Mouse (Mus musculus): ENCODE results near the gene Gp1ba. TPM values are rescaled to one million over a fixed set of nuclear protein-coding genes. Genes with fewer than 3 reads are reported as not detected.

Gene Gp1ba
- total RNA-seq, 2 experiments from 2014 or later: not detected

DNA sequence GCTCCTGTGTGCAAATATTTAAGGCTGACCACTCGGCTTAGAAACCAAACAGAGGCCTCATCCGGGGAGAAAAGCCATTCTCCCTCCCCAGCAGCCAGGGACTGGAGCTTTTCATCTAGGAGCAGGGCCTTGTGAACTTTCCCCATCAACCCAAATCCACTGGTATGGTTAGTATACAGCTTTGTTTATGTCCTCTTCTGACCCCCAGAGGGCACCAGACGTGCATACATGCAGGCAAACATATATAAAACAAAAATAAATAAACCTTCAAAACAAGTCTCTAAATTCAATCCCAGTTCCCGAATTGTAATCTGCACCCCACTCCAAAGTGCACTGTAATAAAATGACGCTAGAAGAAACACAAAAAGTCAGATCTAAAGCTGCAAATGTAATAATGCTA lies 9.4 kb upstream of the Gp1ba start:
- no peak for DNase-seq

DNA sequence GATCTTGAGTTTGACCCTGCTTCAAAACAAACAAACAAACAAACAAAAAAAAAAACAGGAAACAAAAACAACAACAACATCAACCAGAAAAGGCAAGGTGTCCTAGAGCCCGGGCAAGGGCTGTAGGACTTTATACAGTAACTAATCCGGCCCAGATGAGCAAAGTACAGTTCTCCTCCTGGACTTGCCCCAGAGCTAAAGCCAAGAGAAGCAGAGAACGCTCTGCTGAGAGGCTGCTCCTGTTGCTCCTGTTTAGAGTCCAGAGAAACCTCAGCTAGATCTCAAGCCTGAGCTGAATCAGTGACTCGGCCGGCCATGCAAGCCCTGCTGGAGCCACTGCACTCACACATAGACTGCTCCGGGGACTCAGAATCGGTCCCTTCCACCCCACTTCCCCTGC lies 8.8 kb upstream of the Gp1ba start:
- DNase-seq: no peak

DNA sequence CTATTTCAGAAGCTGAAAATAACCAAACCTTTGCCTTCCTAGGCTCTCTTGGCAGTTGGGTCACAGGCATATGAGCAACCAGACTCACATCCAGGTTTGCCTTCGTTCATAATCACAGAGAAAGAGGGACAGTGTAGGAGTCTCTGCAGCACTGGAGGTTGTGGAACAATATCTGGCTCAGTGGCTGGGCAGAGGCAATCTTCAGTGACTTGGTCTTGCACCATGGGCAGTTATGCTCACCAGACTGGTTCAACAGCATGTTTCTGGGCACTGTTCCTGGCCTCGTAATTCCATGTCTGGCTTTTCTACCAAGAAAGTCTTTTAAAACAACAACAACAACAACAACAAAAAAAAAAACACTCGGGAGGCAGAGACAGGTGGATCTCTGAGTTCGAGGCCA lies 3.3 kb upstream of the Gp1ba start:
- no peak for DNase-seq

DNA sequence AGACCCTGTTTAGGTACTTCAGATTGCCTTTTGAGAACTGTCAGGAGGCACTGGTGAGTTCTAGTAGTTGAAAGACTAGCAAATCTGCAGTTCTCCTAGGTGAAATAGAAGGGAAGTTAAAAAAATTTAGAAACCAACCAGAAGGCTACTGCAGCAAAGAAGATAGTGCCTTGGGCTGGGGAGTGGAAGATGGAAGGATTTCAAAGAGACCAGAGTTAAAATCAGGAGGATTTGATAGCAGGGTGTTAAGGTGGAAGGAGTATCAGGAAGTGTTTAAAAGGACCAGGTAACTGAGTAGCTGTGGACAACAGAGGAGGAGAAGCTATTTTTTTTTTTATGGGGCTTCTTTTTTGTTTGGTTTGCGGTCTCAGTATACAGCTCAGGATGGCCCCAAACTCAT lies 1.2 kb upstream of the Gp1ba start:
- no peak for DNase-seq

DNA sequence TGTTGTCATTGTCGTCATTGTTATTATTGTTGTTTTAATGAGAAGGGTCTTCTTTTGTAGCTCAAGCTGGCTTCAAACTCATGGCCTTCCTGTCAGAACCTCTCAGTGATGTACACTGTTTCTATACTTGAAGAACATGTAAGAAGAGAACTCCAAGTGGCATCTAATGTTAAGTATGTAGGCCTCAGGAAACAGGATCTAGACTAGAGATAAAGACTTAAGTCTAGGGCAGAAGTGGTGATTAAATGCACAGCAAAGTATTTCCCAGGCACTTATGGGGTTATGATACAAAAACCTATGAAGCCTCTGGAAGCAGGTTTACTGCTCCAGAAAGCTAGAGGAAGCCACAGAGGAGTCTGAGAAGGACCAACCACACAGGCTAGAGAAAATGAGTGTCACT lies 629 bp upstream of the Gp1ba start:
- DNase-seq: no peak

DNA sequence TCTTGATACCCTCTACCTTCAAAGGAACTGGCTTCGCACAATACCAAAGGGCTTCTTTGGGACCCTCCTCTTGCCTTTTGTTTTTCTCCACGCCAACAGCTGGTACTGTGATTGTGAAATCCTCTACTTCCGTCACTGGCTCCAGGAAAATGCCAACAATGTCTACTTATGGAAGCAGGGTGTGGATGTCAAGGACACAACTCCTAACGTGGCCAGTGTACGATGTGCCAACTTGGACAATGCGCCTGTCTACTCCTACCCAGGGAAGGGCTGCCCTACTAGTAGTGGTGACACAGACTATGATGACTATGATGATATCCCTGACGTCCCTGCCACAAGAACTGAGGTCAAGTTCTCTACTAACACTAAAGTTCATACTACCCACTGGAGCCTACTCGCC lies 1.1 kb downstream of the Gp1ba start:
- DNase-seq: no peak

DNA sequence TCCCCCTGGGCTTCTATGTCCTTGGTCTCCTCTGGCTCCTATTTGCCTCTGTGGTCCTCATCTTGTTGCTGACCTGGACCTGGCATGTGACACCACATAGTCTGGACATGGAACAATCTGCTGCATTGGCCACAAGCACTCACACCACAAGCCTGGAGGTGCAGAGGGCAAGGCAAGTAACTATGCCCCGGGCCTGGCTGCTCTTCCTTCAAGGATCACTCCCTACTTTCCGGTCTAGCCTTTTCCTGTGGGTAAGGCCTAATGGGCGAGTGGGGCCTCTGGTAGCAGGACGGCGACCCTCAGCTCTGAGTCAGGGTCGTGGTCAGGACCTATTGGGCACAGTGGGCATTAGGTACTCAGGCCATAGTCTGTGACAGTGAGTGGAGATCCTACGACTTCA lies 2.3 kb downstream of the Gp1ba start:
- DNase-seq: no peak

DNA sequence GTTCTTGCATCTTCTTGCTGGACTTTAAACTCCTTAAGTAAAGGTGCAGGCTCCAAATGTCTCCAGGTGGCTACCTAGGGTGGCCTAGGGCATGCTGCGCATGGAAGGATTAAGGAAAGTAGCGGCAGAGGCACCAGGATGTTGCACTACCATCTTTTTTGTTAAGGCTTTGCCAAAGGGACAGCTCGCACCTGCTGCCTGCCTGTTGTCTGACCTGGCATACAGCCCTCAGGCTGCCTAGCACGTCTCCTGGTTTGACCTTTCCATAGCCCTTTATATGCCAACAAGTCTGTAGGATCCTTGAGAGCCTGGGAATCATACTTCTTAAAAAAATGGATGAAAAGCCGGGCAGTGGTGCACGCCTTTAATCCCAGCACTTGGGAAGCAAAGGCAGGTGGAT lies 4.1 kb downstream of the Gp1ba start:
- DNase-seq: no peak

DNA sequence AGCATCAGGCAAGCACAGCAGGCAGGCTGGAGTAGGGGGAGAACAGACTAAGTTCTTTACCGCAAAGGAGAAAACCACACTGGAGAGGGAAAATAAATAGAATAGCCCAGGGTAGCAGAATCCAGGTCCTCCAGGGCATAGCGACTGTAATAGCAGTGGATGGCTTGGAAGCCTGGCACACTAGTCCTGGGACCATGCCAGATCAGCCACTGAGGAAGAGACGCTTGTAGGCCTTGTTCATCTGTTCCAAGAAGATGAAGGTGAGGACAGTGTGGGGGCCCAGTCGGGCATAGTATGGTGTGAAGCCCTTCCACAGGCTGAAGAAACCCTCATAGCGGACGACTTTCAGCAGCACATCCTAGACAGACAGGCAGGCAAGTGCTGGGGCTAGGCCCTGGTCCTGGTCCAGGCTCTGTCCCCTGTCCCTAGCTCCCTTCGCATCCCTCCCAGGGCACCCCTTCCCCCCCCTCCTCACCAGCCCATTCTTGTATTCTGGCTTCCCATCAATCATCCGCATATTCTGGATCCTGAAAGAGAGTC lies 5.7 kb downstream of the Gp1ba start:
- no peak for DNase-seq

DNA sequence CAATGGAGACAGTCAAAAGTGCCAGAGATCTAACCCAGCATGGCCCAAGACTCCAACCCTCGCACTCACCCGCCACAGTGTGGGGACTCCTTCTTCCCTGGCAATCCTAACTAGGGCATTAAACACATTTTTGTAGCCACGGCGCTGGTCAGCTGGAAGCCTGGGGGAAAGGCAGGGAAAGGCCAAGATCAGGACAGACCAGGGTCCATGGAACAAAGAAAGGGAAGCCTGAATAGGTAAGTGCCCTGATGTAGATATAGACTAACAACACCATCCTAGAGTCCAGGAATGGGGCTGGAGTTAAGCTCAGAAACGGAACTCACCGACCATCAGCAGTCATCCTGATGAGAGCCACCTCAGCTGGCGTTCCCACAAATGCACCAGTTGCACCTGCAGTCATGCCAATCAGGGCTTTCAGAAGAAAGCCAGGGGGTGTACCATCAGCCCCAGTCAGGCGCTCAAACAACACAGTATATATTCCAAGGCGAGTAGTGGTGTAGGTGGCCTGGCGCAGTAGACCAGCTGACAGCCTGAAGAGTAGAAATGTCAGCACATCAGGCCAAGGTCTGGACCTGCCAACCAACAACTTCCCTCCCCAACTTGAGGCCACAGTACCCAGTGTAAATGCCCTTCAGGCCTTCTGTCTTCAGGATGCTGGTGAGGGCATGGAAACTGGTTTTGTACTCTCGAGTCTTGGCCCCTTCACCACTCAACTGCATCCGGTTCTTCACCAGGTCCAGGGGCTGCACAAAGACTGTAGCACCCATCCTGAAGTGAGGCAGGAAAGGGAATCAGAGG lies 6.7 kb downstream of the Gp1ba start:
- no peak for DNase-seq

DNA sequence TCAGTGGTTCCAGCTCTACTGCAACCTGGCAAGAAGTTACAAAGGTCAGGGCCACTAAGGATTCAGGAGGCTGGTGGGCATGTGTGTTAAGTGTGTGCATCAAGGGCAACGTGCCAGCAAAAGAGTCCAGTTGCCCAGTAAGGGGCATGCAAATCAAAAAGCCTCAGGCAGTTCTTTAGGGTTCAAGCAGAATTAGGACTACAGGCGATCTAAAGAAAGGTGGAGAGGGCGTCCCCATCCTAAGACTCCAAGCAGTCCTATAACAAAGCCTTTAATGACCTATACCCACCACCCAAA lies 7.3 kb downstream of the Gp1ba start:
- DNase-seq: no peak

DNA sequence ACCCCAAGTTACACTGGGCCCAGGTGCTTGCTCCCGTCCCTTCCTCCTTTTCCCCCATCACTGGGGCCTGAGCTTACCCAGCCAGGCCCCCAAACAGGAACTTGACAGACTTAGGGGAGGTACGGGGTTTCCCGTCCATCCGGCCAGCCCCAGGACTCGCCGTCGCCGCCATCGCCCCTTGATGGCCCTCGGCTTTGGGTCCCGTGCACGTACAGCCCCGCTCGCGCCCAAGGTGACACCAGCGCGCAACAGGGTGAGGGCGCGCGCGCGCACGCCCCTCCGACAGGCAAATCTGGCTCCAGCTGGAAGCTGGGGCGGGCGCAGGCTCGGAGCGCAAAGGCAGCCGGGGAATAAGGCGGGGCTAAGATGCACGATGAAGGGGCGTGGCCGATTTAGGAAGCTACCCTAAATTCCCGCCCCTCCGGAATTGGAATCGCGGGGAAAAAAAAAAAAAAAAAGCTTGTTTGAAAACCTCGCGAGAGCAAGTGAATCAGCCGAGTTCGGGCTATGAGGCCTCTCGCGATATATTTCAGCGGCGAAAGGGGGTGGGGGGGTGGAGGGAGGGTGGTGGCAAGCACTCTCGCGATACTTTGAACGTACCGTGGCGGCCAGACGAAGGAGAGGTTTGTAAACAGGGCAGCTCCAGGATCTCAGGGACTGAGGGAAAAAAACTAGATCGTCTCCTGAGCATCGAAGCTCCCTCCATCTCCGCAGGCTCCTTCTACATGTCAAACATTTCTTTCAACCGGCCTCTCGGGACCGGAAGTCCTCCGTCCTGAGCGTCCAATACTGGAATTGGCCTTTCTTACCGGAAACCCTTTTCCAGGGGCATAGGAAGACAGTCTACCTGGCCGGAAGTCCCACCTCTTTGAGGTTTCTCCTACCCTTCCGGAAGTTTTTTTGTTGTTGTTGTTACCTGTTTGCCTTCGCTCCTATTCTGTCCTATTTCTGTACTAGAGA lies 8.0 kb downstream of the Gp1ba start, which contains the start of the genes Rnf167 and Slc25a11:
TSS of gene Rnf167 (plus strand) at position 545 of the 960 bp plus-strand sequence.
TSS of gene Slc25a11 (minus strand) at position 789 of the 960 bp plus-strand sequence.
- DNase-seq: peak; percentile 94 to 95

DNA sequence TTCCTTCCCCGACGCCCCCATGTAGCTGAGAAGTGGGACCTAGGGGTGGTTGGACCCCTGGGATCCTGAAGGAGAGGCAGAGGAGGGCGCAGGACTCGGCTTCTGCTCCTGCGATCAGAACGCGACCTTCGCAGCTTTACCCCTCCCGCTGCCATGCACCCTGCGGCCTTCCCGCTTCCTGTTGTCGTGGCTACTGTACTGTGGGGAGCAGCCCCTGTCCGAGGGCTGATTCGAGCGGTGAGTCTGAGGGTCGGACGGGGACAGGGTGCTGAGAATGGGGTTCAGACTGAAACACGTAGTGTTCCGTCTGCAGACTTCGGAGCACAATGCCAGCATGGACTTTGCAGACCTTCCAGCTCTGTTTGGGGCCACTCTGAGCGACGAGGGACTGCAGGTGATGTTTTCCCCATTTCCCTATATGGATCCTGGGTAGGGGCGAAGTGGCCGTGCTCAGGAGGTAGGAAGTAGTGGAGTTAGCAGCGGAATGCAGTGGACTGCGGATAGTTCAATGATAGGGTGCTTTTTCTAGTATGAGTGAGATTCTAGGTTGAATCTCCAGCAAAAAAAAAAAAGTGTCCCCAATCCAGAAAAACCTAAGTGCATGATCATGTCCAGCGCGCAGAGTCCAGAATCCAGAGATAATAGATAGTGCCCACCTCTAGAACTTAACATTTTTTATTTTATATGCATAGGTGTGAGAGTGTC lies 8.9 kb downstream of the Gp1ba start:
- no peak for DNase-seq

DNA sequence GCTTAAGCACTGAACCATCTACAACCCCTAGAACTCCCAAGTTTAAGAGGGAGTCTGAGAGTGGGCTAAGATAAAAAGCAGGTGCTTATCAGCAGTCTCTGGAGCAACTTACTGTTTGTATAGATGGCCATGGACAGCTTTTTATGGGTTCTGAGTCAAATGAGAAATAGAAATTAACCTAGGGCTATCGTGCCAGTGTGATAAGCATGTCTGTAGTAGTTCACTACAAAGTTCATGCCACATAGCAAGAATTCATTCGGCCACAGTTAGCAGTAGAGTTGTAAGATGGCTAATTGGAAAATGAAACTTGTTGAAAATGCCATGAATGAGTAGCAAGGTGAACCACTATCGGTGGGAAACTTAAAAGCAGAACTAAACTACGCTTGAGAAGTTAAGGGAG lies 9.6 kb downstream of the Gp1ba start:
- DNase-seq: no peak

DNA sequence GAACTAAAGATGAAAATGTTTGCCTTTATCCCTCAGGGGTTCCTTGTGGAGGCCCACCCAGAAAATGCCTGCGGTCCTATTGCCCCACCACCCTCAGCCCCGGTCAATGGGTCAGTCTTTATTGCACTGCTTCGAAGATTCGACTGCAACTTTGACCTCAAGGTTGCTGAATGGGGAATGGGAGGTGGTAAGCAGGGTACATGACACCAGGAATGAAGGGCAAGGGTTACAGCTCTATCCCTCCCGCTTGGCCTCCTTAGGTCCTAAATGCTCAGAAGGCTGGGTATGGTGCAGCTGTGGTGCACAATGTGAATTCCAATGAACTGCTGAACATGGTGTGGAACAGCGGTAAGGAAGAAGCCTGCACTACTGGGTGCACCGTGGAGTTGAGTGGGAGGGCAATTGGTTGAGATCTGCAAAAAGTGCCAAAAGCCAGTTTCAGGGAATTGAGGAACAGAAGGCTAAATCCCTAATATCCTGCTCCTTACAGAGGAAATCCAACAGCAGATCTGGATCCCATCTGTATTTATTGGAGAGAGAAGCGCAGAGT lies 10.3 kb downstream of the Gp1ba start:
- no peak for DNase-seq

DNA sequence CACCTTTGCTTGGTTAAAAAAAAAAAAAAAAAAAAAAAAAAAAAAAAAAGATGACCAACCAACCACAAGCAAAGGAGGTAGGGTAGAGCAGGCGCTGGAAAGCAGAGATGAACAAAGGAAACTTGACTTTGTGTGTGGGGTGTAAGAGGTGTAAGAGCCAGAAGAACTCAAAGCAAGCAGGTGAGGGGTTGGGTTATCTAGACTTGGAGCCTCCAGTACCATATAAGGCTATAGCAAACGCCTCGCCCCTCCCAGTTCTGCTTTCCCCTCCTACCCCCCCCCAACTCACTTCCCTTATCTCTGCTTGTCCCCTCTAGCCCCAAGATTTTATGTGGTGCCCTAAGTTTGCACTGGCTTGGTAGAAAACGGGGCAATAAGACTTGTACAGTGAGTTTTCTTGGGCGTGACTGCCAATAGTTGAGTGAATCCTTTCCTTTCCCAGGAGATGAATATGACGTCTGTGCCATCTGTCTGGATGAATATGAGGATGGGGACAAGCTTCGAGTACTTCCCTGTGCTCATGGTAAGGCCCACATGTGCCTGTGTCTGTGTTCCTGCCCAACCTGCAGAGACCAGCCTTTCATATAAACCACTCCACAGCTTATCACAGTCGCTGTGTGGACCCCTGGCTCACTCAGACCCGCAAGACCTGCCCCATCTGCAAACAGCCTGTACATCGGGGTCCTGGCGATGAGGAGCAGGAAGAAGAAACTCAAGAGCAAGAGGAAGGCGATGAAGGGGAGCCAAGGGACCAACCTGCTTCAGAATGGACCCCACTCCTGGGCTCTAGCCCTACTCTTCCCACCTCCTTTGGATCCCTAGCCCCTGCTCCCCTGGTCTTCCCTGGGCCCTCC lies 11.6 kb downstream of the Gp1ba start:
- no peak for DNase-seq

DNA sequence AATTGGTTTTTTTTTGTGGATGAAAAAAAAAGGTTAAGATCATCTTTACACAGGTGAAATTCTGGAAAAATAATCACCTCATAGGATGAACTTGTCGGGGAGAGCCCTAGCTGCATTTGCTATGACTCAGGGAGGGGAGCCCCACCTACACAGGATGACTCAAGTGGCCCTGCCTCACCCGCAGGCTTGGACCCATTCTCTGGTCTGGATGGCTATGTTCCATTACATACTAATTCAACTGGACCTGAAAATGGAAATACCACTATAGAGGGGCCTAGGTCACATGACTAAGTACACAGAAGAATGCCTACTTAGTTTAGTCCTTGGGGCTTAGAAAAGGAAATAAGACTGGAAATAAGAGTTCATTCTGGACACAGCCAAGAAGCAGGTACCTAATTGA lies 12.5 kb downstream of the Gp1ba start:
- DNase-seq: no peak

DNA sequence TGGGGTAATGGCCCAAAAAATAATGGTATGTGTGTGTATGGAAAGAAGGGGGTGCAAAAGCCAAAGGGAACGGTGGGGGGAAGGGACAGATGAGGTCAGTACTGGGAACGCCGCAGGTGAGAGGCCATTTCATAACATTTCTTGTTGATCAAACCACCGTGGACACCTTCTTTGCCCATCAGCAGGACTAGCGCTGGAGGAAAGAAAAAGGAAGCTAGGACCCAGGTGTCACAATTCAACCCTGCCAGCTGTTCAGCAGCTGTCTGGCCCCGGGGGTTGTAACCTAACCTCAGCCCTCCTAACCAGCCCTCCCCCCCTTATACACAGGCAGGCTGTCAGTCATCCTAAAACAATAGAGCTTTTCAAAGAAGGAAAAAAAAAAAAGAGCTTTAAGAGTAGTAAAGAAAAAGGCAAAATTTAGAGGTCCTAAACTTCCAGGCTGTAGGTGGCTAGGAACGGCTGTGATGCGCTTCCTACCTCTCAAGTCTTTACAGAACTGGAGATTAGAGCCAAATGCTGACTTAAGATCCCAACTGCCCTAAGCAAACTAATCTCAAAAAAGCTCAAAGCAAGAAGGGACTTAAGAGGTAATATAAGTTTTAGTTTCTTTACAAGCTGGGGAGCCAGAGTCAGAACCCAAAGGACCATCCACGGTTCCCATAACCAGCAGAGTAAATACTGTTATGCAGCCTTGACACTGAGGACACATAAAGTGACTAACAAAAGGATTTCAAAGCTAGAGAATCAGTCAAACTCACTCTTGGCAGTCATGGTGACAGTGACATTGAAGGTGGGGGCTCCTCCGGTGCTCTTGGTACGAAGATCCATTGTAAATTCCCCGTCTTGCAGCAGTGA lies 13.3 kb downstream of the Gp1ba start:
- DNase-seq: no peak

DNA sequence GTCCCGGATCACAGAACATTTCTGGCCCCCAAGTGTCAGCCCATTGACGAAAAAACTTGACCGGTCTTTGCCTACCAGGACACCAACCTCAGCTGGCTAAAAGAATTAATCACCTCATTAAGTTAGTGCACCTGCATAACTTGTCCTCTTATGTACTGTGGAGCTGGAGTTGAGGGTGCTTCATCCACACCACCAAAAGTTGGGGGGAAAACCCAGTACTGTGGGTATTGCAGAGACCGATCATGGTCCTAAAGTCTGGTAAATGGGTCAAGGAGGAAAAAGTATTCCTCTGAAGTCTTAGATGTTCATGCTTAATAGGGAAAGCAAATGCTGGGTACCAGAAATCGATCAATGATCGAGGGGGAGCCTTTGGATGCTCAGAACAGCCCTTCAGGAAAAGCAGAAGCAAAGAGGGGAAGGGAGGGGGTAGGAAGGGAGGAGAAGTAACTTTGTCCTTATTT lies 14.0 kb downstream of the Gp1ba start:
- no peak for DNase-seq

All from layer of hippocampus, postnatal 36 days (tissue).